Mouse (Mus musculus) thymus, postnatal 36 days (tissue): ENCODE measurements around the gene Grin1.

ENCODE experiments used
- DNase-seq, 2 experiments: peaks; one replicate each; pipeline ENCODE4 v3.0.0; 2022; ENCODE audit warnings: mixed read lengths in 2 of 2

Grin1 gene

DNA sequence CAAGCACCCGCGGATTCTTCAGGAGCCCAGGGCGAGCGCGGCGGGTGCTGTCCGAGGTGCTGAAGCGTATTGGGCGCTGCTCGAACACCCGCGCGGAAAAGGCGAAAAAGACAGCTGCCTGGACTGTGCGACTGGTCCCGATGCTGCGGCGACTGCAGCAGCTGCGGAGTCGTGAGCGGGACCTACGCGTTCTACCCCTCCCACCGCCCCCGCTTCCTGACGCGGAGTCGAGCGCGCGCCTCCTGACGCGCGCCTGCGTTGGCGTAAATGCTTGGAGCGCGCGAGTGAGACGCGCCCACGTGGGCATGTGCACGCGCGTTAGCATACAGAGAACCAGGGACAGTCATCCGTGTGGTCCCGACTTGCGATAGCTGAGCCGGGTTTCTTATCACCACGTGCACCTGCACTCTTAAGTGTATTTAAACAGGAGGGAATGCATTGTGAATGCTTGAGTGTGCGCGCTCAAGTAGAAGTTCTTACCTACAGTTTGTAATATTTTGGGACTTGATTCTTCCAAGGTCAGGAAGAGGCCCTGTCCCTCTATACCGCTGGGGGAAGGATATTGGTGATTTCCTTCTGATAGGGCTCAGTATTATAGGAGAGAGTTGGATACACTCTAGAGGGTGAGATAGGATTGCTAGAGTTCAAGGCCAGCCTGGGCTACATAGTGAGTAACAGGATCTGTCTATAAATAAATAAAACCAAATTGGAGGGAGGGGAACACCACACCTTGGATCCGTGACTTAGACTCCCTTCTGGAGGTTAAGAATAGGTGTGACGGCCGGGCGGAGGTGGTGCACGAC lies at the start of gene Grin1:
Gene Grin1 (minus strand): TSS at position 217 of the 803 bp plus-strand sequence.
- peak; percentile 66 for DNase-seq

DNA sequence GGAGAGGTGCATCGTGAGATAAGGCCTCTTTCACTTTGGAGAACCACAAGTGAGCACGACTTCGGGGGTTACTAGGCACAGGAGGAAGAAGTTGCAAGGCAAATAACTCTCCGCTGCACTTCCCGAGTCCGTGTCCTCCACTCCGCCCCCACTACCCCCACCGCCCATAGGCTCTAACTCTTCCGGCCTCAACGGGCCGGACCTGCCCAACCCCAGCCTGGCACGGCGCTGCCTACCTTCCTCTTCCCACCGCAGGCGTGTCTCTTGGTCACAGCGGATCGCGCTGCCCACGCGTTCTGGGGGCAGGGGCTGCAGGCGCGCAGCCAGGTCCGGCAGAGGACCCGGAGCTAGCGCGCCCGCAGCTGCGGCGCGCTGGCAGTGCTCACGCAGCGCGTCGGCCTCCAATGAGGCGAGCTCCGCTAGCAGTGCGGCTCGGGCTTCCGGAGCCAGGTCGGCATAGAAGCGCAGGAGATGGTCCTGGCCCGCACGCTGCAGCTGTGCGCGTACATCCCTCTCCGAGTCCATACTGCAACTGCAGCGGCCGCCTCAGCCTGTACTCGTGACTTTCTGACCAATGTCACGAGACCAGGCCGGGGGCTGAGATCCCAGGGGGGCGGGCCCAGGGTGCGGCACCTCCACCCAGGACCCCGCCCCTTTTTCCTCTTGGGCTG lies 46.2 kb upstream of the Grin1 start, which contains the start of gene Uap1l1:
Gene Uap1l1 (minus strand): TSS at position 592 of the 671 bp plus-strand sequence.
- DNase-seq, result peak; percentile 54 to 67

DNA sequence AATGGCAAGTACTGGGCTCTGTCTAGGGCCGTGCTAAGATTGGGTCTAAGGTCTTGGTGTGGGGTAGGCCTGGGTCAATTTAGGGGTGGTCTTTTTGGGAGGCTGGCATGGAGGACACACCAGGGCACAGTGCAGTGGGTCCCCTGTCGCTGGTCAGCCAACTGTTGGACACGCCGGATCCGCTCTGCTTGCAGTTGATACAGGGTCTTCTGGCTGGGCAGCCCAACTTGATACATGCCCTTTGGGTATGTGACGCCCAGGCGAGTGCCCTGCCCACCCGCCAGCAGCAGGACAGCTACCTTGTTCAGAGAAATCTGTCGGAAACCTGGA lies 45.7 kb upstream of the Grin1 start:
- no peak for DNase-seq

DNA sequence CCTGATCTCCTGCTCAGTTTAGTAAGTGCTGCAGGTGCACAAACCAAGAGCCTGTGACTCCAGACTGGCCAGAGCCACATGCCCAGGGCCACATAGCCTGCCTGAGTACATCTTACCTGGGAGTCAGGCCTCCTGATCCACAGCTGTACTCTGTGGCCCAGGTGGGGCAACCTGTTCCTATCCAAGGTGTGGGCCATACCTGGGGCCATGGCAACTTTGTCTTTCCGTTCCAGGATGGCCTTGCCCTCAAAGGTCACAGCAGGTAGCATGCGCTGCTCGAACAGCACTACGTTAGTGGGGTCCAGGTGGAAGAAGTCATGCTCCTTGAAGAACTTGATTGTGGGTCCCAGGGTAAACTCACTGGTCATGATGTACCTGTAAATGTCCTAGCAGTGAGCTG lies 45.3 kb upstream of the Grin1 start:
- no peak for DNase-seq

DNA sequence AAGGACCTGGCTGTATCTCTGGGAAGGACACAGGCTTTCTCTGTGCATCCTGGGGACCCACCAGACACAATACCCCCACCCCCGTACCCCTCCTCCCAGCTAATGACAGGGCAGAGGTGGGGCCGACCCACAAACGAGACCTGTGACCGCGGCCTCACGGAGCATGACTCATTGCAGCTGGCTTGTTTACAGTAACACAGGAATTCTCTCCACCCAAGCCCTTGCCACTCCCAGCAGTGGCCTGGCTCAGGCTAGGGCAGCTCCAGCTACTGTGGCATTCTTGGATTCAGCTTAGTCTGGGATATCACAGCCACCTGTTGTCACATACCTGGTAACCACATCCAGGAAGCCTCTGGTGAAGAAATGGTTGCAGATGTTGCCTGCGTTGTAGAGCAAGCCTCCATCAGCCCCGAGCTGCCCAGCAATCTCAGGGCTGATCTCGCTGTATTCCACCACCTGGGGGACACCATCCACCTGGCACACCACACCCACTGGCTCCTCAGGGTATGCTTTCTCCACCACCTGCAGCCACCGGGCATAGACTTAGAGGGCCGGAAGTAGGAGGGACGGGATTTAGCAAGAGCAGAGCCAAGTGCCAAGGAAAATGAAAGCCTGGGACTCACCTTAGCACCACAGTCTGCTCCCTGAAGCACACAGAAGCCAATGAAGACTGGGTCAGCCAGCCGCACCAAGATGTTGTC lies 44.6 kb upstream of the Grin1 start:
- DNase-seq, result no peak

DNA sequence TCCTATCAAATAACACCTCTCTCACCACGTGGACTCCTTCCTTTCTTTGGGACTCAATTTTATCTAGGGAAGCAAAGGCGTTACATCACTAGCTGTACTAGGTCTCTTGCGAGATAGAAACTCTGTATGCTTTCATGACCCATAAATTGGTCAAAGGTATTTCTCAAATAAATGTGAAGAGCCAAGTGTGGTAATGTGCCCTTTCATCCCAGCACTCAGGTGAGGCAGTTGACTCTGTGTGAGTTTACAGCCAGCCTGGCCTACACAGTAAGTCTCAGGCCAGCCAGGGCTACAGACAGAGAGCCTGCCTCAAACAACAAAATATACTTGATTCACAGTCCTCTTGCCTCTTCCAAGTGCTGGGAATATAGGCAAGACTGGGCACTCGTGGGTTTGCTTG lies 40.9 kb upstream of the Grin1 start:
- no peak for DNase-seq

DNA sequence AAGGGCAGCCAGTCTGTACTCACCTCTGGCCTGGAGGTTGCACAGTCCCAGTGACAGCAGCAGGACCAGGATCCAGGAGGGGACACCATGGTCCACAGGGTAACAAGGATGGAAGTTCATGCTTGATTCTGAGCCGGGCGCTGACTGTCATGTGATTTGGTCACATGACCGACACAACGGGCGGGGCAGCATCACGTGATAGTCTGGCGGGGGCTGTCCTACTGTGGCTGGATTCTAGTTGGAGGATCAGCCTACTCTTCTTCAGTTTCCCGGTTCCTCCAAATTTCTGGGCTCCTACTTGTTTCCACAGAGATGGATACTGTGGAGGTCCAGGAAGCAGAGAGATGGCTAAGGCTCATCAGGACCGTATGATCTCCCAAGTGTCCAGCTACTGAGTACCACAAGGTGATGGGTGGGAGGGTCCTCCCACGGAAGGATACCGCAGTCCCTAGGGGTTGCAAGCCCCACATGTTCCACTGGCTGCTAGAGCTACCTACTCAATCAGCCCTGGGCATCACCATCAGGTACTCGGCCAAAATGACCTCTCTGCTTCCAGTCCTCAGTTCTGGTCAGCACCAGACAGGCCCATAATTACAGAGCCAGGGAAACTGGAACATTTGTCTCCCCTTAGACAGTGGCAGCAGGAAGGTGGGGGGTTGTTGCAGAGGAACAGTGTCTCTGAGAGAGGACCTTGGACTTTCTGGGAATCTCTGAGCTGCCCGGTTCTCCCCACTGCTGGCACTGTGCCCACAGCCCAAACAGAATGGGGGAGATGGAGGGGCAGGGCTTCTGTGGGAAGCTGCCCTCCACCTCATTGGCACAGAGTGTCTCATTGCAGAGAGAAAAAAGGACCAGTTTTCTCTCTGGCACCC lies 37.5 kb upstream of the Grin1 start, which contains the start of gene Dpp7:
Gene Dpp7 (minus strand): TSS at position 152 of the 872 bp plus-strand sequence.
- DNase-seq, result peak; percentile 59 to 67

DNA sequence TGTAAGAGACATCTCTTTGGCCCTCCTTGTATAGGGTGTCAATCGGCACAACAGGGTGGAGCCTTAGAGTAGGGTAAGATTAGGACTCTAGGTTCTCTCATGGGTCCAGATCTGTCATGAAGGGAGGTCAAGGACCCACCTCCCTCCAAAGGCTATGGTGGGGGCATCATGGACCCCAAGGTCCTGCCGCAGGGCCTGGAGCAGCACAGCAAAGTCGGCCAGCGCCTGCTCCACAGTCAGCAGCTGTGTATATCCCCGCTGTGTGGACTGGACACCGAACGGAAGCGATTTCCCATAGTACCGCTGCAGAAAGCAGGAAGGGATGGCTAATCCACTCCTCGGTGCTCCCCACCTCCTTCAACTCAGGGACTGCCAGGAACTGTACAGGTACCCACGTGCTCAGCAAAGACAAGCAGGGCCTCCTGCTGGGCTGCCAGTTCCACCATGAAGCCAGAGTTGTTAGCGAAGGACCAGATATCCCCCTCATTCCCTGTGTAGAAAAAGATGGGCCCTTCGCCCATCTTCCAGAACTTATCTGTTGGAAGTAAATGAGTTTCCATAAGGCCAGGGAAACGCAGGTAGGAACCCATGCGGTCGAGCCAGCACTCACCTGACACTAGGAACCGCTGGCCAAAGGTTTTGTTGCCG lies 36.6 kb upstream of the Grin1 start:
- DNase-seq, result no peak

DNA sequence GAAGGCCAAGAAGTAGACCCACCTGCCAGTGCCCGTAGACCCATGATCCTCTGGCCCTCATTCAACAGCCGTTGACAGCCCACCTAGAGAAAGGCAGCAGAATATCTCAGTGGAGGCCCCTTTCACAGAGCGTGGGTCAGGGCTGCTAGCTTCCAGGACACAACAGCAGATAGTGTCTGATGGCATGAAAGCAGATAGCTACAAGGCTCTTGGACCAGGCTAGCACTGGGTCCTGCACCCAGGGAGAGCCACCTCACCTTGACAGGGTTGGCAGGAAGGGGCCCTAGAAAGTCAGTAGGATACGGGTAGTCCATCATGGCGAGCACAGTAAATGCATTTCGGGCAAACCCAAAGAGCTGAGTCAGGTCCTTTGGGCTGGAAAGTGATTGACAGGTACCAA lies 35.2 kb upstream of the Grin1 start:
- no peak for DNase-seq

DNA sequence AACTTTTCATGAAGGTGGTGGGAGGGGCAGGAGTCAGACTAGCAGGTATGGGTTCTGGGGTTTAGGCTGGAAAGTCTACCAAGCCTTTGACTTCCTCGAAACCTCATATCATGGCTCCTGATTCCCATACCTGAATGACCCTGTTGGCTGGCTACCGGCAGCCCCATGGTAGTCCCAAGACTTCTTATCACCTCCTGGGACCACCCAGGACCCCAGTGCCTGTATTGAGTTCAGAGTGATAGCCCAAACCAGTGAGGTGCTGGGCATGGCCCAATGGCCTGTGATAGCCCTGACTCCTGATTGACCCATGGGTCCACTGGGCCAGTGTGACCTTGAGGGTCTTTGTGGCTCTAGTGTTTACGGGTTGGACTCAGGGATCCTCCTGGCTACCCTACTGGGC lies 31.7 kb upstream of the Grin1 start:
- DNase-seq, result no peak

DNA sequence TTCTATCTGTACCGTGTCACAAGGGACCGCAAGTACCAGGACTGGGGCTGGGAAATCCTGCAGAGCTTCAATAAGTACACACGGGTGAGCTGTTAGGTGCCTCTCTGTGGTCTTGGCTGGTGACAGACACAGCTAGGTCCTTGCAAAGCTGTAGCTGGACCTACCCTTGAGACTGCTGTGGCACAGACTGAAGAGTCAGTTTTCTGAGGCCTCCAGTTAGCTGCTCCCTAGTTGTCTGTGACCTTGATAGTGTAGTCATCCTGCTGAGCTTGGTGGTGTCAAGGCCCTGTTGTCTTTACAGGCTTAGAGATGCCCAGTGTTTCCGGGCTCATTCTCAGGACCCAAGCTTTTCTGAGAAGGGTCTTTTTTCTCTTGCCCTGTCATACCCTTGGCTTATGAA lies 30.5 kb upstream of the Grin1 start:
- no peak for DNase-seq

DNA sequence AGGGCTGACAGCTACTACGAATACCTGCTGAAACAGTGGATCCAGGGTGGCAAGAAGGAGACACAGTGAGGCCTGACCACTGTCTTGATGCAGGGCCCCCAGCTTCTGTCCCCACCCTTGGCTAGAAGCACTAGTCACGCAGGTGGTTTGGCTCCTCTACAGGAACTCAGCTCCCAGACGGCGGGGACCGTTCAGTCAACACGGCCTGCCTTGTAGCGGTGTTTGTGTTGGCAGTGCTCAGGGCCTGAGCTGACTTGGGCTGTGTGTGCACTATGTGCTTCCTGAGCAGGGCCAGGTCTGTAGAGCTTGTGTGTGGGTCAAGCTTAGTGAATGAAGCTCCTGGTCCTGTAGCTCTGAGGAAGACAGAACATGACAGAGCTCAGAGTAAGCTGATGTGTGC lies 29.2 kb upstream of the Grin1 start:
- no peak for DNase-seq

DNA sequence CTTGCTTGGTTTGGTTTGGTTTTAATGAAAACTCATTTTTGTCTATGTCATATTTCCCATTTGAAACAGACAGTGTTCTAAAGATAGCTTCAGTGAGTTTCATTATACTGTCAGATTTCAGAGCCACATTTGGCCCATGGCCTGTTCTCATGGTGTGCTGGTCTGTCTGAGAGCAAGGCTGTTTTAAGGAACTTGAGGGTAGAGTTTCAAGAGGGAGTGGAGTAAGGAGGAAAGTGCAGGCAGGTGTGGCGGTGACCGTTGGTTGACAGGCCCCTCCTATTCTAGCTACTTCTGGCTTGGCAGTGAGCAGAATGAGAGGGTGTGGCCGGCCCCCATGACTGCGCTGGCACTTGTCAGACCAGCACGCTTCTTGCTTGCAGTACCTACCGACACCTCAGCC lies 19.3 kb upstream of the Grin1 start:
- no peak for DNase-seq

DNA sequence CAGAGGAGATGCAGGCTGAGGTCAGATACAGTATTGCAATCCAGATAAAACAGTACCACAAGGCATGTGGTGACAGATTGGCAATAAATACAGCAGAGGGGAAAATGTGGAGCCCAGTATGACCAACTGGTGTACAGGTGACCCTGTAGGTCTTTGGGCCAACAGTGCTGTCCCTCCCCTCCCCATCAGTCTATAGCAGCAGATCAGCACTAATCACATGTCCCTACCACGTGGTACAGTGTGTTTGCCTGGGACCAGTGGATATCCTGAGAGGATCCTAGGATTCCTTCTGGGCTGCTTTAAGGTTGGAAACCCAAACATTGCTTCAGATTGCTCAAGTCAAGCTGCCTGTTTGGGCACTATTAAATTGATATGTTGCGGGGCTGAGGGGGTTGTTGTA lies 14.6 kb upstream of the Grin1 start:
- no peak for DNase-seq

DNA sequence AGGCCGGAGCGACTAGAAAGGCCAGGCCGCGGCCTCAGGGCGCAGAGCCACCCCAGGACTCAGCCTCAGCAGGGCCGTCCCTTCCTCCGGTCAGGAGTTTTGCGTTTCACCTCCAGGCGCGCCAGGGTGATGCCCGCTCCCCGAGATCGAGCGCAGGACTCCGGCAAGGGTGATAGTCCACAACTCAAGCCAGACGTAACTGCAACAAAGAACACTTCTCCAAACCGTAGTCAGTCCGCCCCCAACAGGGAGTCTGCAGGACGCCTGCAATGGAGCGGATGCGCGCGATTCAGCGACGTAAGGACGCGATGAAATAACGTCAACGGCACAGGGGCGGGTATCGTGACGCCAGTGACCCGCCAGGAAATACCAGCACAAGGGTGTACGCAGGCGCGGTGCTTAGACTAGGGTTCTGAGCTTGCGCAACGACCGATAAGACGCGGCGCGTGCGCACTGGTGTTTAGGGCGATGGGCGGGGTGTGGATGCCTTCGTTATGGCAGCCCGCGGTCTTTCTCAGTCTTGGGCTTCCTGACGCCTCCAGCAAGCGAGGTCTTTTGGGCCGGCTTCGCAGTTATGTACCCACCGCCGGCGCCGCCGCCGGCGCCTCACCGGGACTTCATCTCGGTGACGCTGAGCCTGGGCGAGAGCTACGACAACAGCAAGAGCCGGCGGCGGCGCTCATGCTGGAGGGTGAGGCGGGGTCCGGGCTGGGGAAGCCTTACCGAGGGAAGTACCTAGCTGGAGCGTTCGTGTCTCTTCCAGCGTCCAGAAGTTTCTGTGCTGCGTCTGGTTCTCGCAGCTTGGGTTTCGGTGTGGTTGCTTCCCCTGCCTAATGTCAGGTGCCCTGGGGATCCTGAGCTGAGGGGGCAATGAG lies 13.5 kb upstream of the Grin1 start, which contains the start of gene Man1b1:
Gene Man1b1 (plus strand): TSS at position 53 of the 875 bp plus-strand sequence.
- DNase-seq, result peak; percentile 99

DNA sequence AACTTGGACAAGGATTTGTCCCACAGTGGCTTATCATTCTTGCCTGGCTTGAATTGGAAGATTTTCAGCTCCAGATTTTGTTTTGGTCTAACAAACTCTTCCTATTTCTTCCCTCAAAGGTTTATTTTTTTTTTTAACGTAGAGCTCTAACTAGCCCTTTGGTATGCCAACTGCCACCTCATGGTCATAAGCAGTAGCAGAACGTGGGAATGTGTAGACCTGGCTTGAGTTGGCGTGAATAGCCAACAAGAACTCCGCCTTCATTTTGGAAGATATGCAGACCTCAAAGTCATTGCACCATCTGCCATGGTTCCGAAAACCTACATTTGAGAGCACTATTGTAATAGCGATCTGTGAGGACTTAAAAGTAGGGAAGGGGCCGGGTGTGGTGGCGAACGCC lies 12.5 kb upstream of the Grin1 start:
- no peak for DNase-seq

DNA sequence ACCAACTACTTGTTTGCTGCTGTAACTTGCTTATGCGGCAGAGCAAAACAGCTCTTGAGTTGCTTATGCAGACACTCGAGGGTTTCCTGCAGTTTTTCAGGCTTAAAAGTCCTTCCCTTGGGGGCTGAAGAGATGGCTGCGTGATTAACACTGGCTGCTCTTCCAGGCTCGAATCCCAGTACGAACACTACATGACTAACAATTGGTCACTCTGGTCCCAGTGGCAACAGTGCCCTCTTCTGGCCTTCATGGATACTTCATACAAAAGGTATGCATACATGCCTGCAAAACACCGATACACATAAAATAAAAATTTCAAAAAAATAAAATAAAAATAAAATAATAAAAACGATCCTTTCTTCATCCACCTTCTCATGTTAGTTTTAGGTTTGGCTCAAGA lies 9.5 kb upstream of the Grin1 start:
- no peak for DNase-seq

DNA sequence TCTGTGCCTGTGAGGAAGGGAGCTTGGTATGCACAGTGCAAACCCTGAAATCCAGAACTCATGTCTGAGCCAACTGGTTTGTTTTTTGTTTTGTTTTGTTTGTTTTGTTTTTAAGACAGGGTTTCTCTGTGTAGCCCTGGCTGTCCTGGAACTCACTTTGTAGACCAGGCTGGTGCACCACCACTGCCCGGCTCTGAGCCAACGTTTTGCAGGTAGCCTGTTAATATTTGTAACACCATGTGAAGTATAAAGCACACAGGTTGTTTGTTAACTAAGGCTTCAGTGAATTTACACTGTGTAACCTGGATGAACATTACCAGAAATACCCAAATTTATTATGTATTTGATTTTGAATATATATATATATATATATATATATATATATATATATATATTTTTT lies 7.0 kb upstream of the Grin1 start:
- no peak for DNase-seq

DNA sequence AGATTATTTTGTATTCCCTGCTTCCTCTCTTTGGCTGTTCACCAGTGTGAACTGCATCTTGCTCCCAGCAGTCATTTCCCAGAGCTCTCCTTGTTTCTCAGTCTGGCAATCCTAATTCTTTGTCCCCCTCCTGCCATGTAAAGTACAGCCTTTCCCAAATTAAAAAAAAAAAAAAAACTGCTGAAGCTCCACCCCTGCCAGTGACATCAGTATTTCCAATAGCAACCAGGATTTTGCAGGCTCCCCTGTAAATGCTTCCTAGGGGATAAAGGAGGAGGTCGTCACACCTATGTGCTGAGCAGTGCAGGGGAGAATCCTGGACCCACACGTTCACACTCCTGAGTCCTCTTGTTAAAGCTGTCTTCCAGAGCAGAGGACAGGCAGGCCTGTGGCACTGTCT lies 1.1 kb upstream of the Grin1 start:
- no peak for DNase-seq

DNA sequence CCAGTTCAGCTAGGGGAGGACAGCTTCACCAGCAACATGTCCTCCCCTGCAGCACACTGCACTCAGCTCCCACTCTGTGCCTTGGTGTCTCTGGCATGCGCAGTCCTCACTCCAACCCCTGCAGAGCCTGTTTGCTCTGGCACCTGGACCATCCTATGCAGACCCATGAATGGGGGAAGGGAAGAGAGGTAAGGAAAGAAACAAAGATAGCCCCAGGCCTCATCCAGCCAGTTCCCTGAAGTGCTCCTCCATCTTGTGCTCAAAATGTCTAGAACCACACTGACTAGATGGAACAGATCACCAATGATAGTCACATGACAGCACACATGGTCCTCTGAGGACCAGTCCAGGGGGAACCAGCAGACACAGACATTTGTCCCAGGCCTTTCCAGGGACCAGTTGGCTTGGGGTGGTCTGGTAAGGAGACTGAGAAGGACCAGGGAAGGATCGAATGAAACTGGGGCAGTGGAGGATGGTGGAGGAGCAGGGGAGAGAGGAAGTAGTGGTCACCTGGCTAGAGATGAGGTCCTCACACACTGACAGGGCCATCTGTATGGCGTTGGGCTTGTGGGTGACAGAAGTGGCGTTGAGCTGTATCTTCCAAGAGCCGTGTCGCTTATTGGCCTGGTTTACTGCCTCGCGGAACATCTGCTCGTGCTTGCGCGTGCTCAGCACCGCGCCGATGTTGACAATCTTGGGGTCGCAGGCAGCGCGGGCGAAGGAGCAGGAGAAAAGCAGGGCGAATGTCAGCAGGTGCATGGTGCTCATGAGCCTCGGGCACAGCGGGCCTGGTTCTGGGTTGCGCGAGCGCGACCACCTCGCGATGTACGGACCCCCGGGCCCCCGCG lies 644 bp downstream of the Grin1 start:
- DNase-seq, result no peak
